Mouse (Mus musculus) liver, postnatal 0 days (tissue): ENCODE measurements around the gene Arhgef16. TPM values are rescaled to one million over a fixed set of nuclear protein-coding genes. Genes with fewer than 3 reads are reported as not detected.

Experiments used
- ATAC-seq: fragments of 200-750 bp; cut with Nextera tagmentation; 2 replicates; pipeline ENCODE4 v1.8.0; 2017; ENCODE audit warnings: mild to moderate bottlenecking, moderate library complexity
- DNase-seq: peaks from one replicate; pipeline ENCODE4 v3.0.0-alpha.2; 2016
- H3K27ac ChIP-seq: fragments of 300-500 bp; sonication (generic); 2 replicates; pipeline ENCODE4 v1.5.1; 2014; ENCODE audit warnings: antibody characterized with exemption, moderate library complexity, mild to moderate bottlenecking, low read depth
- H3K27me3 ChIP-seq: fragments of 300-500 bp; sonication (generic); 2 replicates; pipeline ENCODE4 v1.6.1; 2014; ENCODE audit warnings: low read length, control low read depth, mixed read lengths; ENCODE audit not compliant: insufficient read depth
- H3K36me3 ChIP-seq: fragments of 300-500 bp; sonication (generic); replicated peaks from 2 replicates; pipeline ENCODE4 v1.6.1; 2014; ENCODE audit warnings: mild to moderate bottlenecking, control low read depth, low read length, moderate library complexity, mixed read lengths; ENCODE audit not compliant: insufficient read depth
- H3K4me1 ChIP-seq: fragments of 300-500 bp; sonication (generic); 2 replicates; pipeline ENCODE4 v1.6.1; 2014; ENCODE audit warnings: antibody characterized with exemption, mild to moderate bottlenecking, control low read depth; ENCODE audit not compliant: insufficient read depth
- H3K4me2 ChIP-seq: fragments of 300-500 bp; sonication (generic); 2 replicates; pipeline ENCODE4 v1.6.1; 2014; ENCODE audit warnings: low read depth, mild to moderate bottlenecking, low read length, moderate library complexity, mixed read lengths
- H3K4me3 ChIP-seq: fragments of 300-500 bp; sonication (generic); 2 replicates; pipeline ENCODE4 v1.5.1; 2014; ENCODE audit warnings: low read depth, low read length
- H3K9ac ChIP-seq: fragments of 300-500 bp; sonication (generic); replicated peaks from 2 replicates; pipeline ENCODE4 v1.6.1; 2014; ENCODE audit warnings: mild to moderate bottlenecking, moderate library complexity
- H3K9me3 ChIP-seq: fragments of 300-500 bp; sonication (generic); 2 replicates; pipeline ENCODE4 v1.6.1; 2016; ENCODE audit warnings: mild to moderate bottlenecking, control low read depth, low read length, mixed read lengths
- CTCF ChIP-seq: sonication (generic); IDR thresholded peaks from 2 replicates; pipeline ENCODE4 v1.5.1; 2016; ENCODE audit warnings: antibody characterized with exemption, low read depth
- EP300 ChIP-seq: IDR thresholded peaks from 2 replicates; pipeline ENCODE4 v1.6.1; 2016; ENCODE audit warnings: antibody characterized with exemption, low read depth, mild to moderate bottlenecking
- WGBS: fragments of 180-500 bp; shearing (Covaris S2); extraction: QIAGEN DNeasy Blood & Tissue Kit; methylation state at CpG from one replicate; pipeline ENCODE4 v1.1.7; 2014; ENCODE audit not compliant: insufficient replicate concordance; 5-methylcytosine and 5-hydroxymethylcytosine counted together
- polyA plus RNA-seq: library from polyadenylated mRNA; unstranded; fragments of >200 nt; fragmentation: Nextera tagmentation; extraction: Ambion mirVana; gene quantifications from 2 replicates; pipeline ENCODE4 v1.2.1, GENCODE M21; 2015

The Arhgef16 gene
- polyA plus RNA-seq, 1 experiment from 2014 or later: 4.3 TPM

DNA sequence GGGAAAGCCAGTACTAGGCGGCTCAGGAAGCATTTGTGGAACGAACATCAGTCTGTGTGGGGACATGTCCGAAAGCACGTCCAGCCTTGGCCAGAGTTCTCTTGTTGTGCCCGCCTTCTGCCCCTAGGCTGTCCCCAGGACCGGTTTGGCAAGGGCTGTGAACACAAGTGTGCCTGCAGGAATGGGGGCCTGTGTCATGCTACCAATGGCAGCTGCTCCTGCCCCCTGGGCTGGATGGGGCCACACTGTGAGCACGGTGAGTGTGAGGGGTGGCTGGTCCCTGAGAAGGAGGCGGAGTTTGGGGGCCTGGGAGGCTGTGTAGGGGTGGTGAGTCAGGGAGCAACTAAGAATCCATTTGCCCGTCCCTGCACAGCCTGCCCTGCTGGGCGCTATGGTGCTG lies 32.0 kb downstream of the Arhgef16 start:
- 63% methylated on average over 10 of the region's 10 CpGs for WGBS
- no peaks in the 10 kb centered on the region for H3K36me3 ChIP-seq
- no peaks in the 10 kb centered on the region for H3K4me1 ChIP-seq
- no peaks in the 10 kb centered on the region for H3K27me3 ChIP-seq
- ATAC-seq: no peak
- H3K9ac ChIP-seq: no peak overlapping the region
- H3K27ac ChIP-seq: no peak overlapping the region
- TF ChIP-seq EP300 (no peak), CTCF (no peak)
- H3K4me3 ChIP-seq: no peak overlapping the region
- H3K4me2 ChIP-seq: no peak overlapping the region
- H3K9me3 ChIP-seq: no peaks in the 10 kb centered on the region
- no peak for DNase-seq

DNA sequence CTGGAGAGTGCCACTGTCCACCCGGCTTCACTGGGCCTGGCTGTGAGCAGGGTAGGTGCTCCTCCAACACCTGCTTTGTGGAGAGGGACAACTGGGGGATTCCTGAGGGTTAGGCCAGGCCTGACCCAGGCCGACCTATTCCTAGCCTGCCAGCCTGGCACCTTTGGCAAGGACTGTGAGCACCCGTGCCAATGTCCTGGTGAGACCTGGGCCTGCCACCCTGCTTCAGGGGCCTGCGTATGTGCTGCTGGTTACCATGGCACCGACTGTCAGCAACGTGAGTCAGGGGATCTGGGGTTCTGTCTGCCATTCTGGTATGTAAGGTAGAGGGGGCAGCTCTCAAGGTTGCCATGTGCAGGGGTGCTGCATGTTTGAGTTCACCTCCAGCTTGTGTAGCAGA lies 34.0 kb downstream of the Arhgef16 start:
- Histone ChIP-seq H3K27ac (no peak overlapping the region), H3K9me3 (no peaks in the 10 kb centered on the region), H3K4me1 (no peaks in the 10 kb centered on the region), H3K27me3 (no peaks in the 10 kb centered on the region), H3K9ac (no peak overlapping the region), H3K4me3 (no peak overlapping the region), H3K36me3 (no peaks in the 10 kb centered on the region), H3K4me2 (no peak overlapping the region)
- no peak for DNase-seq
- no peak for ATAC-seq
- 61% methylated on average over 6 of the region's 6 CpGs for WGBS
- TF ChIP-seq EP300 (no peak), CTCF (no peak)

DNA sequence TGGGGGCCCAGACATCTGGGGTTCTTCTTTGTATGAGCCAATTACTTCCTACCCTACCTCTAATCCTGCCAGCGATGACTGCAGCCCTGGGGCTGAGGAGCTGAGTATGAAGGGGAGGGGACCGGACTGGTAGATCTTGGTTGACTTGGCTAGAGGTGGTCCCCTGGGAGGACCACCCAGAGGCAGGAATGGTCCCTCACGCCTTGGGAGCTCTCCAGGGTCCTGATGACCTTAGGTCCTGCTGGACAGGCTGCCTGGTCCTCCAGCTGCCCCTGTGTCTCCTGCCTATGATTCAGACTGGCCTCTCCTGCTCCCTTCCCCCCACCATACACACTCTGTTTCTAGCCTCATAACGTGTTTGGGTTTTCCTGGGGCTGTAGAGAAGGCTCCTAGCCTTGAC lies 39.4 kb downstream of the Arhgef16 start:
- Histone ChIP-seq H3K27ac (no peak overlapping the region), H3K9ac (no peak overlapping the region), H3K4me2 (no peak overlapping the region), H3K27me3 (no peaks in the 10 kb centered on the region), H3K36me3 (no peaks in the 10 kb centered on the region), H3K4me1 (no peaks in the 10 kb centered on the region), H3K9me3 (no peaks in the 10 kb centered on the region), H3K4me3 (no peak overlapping the region)
- TF ChIP-seq CTCF: no peak
- no peak for TF ChIP-seq EP300
- ATAC-seq (no peak), DNase-seq (no peak)
- WGBS: 44% methylated on average over 3 of the region's 4 CpGs

DNA sequence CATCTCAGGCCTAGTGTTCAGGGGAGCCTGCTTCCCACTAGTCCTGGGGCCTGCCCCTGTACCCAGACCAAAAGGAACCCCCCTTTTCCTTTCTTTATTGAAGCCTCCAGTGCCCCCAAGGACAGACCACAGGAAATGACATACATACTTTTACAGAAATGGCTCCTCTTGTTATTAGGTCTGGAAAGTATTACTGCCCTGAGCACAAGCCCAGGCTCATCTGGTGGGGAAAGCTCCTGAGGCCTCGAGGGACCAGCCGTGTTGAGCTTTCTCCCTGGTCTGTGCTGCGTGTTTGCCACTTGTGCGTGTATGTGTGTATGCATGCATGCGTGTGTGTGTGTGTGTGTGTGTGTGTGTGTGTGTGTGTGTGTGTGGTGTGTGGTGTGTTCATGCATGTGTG lies 40.7 kb downstream of the Arhgef16 start:
- H3K4me1 ChIP-seq: no peaks in the 10 kb centered on the region
- H3K4me3 ChIP-seq: no peak overlapping the region
- TF ChIP-seq CTCF: no peak
- TF ChIP-seq EP300: no peak
- no peaks in the 10 kb centered on the region for H3K36me3 ChIP-seq
- ATAC-seq: no peak
- H3K4me2 ChIP-seq: no peak overlapping the region
- 83% methylated on average over 5 of the region's 5 CpGs for WGBS
- no peaks in the 10 kb centered on the region for H3K9me3 ChIP-seq
- H3K27me3 ChIP-seq: no peaks in the 10 kb centered on the region
- no peak overlapping the region for H3K9ac ChIP-seq
- no peak overlapping the region for H3K27ac ChIP-seq
- DNase-seq: no peak

DNA sequence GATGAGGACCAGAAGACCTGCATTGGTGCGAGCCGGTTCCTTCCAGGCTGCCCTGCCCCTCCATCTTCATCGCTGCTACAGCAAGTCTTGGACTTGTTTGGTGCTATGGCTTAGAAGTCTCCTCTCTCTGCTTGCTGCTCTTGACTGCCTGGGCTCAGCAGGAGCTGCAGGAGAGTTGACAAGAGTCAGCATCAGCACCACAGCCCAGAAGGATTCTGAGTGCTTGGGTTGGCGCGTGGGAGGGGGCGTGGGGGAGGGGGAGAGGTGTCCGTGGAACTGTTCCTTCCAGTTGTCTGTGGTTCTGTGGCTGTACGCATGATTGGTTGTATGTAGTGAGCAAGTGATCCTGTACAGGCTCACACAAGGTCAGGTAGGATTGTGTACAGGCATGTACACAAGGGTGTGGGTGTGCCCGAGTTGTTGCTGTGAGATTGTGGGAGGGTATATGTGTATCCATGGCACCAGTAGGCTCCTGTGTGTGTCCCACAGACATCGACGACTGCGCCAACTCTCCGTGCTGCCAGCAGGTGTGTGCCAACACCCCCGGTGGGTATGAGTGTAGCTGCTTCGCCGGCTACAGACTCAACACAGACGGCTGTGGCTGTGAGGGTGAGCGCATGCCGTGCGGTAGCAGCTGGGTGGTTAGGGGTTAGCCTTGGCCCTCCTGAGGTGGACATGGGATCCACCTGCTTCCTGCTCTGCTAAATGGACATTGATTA lies 48.8 kb downstream of the Arhgef16 start:
- 81% methylated on average over 20 of the region's 20 CpGs for whole genome bisulfite sequencing

DNA sequence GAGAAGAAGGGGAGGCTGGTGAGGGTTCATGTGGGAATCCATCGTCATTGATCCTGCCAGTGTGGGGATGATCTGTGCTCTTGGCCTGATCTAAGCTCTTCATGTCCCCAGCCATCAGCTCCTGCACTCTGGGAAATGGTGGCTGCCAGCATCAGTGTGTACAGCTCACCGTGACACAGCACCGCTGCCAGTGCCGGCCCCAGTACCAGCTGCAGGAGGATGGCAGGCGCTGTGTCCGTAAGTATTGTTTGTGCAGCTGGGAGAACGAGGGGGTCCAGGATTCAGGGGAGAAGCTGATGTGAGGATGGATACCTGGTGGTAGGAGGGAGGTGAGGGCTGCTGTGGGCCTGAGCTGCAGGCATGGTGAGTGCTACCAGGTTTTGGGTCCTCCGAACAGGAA lies 52.2 kb downstream of the Arhgef16 start:
- Histone ChIP-seq H3K27me3 (no peaks in the 10 kb centered on the region), H3K27ac (no peak overlapping the region), H3K9me3 (no peaks in the 10 kb centered on the region), H3K9ac (no peak overlapping the region), H3K36me3 (no peaks in the 10 kb centered on the region), H3K4me2 (no peak overlapping the region), H3K4me3 (no peak overlapping the region), H3K4me1 (peaks cover 3% of the 10 kb centered on the region)
- WGBS: 70% methylated on average over 8 of the region's 8 CpGs
- DNase-seq (no peak), ATAC-seq (no peak)
- no peak for TF ChIP-seq CTCF
- TF ChIP-seq EP300: no peak

More for the DNA sequence above, 48.8 kb downstream of the Arhgef16 start:
- H3K4me2 ChIP-seq: no peak overlapping the region
- no peak for TF ChIP-seq CTCF
- TF ChIP-seq EP300: no peak
- no peak overlapping the region for H3K4me3 ChIP-seq
- no peaks in the 10 kb centered on the region for H3K4me1 ChIP-seq
- H3K9me3 ChIP-seq: no peaks in the 10 kb centered on the region
- no peak overlapping the region for H3K27ac ChIP-seq
- H3K36me3 ChIP-seq: no peaks in the 10 kb centered on the region
- H3K27me3 ChIP-seq: no peaks in the 10 kb centered on the region
- ATAC-seq (no peak), DNase-seq (no peak)
- H3K9ac ChIP-seq: no peak overlapping the region
